Mouse (Mus musculus): ENCODE measurements around the gene Gpbar1. TPM values are rescaled to one million over a fixed set of nuclear protein-coding genes. Genes with fewer than 3 reads are reported as not detected.
A peak's percentile ranks its signal among the peaks of the same experiment; 100 is the strongest.

Gene Gpbar1
- polyA plus RNA-seq (2012; rRNA removed): not detected in 2 replicates

GRCm38 (mm10) chr1:74278538-74278937 lies at the start of gene Gpbar1:
Gene Gpbar1, plus strand, starts transcription at chr1:74278550.
- Histone ChIP-seq H3K27ac (ENCODE audit: insufficient read depth, low read length) (no peak within 1 kb of the TSS), H3K4me1 (ENCODE audit: control insufficient read depth, insufficient read depth, low read length) (peaks cover 1% of the 10 kb centered on the region), H3K4me3 (ENCODE audit: insufficient read depth, low read length) (no peak within 1 kb of the TSS)
- no peak for TF ChIP-seq CTCF (IDR thresholded peaks at IDR 0.05; ENCODE audit: extremely low read depth, insufficient read depth, low read length)
- TF ChIP-seq POLR2A (IDR thresholded peaks at IDR 0.05; ENCODE audit: extremely low read depth, insufficient read depth, low read length): no peak

DNA sequence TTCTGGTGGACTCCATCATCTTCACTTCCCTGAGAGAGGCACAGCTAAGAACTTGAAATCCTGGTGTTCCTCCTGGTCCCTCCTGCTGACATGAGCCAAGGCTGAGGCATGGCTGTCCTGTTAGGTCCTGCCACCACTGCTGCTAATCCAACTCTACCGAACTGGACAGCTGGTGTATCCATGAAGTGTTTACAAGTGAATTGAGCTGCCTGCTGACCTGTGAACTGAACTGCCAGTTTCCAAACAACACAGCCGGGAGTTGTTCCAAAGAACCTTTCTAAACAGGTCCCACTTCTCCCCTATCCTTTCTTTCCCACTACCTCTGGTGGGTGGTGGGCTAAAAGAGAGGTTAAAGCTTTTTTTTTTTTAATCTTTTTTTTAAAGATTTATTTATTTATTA lies 48.4 kb upstream of the Gpbar1 start:
- Histone ChIP-seq H3K4me1 (ENCODE audit: control insufficient read depth, insufficient read depth, low read length) (peaks cover 2% of the 10 kb centered on the region), H3K4me3 (ENCODE audit: insufficient read depth, low read length) (no peak overlapping the region), H3K27ac (ENCODE audit: insufficient read depth, low read length) (no peak overlapping the region)
- no peak for TF ChIP-seq POLR2A (IDR thresholded peaks at IDR 0.05; ENCODE audit: extremely low read depth, insufficient read depth, low read length)
- TF ChIP-seq CTCF (IDR thresholded peaks at IDR 0.05; ENCODE audit: extremely low read depth, insufficient read depth, low read length): no peak

DNA sequence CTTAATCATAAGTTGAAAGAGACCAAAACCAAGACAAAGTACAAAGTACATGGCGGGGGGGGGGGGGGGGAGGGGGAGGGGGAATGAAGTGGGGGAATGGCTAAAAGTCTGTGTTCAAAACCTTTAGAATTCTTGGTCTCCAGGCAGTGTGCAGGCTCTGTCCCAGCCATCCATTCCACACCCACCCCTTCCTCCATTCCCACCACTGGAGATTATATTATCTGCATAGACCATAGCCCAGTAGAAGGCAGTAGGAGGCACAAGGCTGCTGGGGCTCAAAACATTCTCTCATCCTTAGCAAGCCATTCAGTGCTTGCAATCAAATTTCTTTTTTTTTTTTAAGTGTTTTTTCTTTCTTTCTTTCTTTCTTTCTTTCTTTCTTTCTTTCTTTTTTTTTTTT lies 47.4 kb upstream of the Gpbar1 start:
- Histone ChIP-seq H3K4me3 (ENCODE audit: insufficient read depth, low read length) (no peak overlapping the region), H3K27ac (ENCODE audit: insufficient read depth, low read length) (no peak overlapping the region), H3K4me1 (ENCODE audit: control insufficient read depth, insufficient read depth, low read length) (peaks cover 2% of the 10 kb centered on the region)
- TF ChIP-seq CTCF (IDR thresholded peaks at IDR 0.05; ENCODE audit: extremely low read depth, insufficient read depth, low read length) (no peak), POLR2A (IDR thresholded peaks at IDR 0.05; ENCODE audit: extremely low read depth, insufficient read depth, low read length) (no peak)

DNA sequence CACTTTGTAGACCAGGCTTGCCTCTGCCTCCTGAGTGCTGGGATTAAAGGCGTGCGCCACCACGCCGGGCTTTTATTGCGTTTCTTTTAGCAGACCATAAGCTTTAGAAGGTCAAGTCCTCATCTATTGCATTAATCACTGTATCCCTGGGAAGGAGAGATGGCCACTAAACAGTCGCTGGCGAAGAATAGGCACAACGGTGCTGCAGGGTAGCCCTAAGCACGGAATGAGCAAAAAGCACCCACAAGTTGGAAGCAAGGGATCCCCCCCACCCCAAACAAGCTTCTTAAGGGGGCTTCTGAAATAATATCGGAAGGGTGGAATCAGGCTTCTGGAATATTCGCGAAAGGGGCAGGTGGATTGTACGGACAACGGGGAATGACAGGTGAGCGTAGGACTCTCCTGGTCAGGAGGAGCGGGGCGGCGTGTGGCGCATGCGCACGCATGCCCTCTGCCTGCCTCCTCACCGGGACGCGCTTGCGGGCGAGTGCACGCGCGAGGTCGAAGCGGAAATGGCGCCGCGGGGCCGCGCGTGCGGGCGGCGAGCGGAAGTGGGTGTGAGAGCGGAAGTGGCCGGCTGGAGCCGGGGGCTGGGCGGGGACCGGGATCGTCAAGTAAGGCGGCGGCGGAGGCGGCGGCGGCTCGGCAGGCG lies 42.3 kb upstream of the Gpbar1 start, which contains the start of gene Arpc2:
TSS of gene Arpc2 (plus strand) at position 147 of the 652 bp plus-strand sequence.
- Histone ChIP-seq H3K4me1 (ENCODE audit: control insufficient read depth, insufficient read depth, low read length) (peaks cover 3% of the 10 kb centered on the region), H3K27ac (ENCODE audit: insufficient read depth, low read length) (peak within 1 kb of the TSS; percentile 96)
- TF ChIP-seq CTCF (IDR thresholded peaks at IDR 0.05; ENCODE audit: extremely low read depth, insufficient read depth, low read length) (no peak), POLR2A (IDR thresholded peaks at IDR 0.05; ENCODE audit: extremely low read depth, insufficient read depth, low read length) (peak; percentile 99)

GRCm38 (mm10) chr1:74236590-74237317 lies 41.6 kb upstream of the Gpbar1 start:
- H3K4me3 ChIP-seq (ENCODE audit: insufficient read depth, low read length): peak overlapping the region; percentile 95
- peaks cover 5% of the 10 kb centered on the region for H3K4me1 ChIP-seq (ENCODE audit: control insufficient read depth, insufficient read depth, low read length)
- TF ChIP-seq CTCF (IDR thresholded peaks at IDR 0.05; ENCODE audit: extremely low read depth, insufficient read depth, low read length) (no peak), POLR2A (IDR thresholded peaks at IDR 0.05; ENCODE audit: extremely low read depth, insufficient read depth, low read length) (no peak)
- peak overlapping the region; percentile 96 for H3K27ac ChIP-seq (ENCODE audit: insufficient read depth, low read length)

More for the DNA sequence above, 42.3 kb upstream of the Gpbar1 start, which contains the start of gene Arpc2:
- peak within 1 kb of the TSS; percentile 95 for H3K4me3 ChIP-seq (ENCODE audit: insufficient read depth, low read length)

- H3K4me1 ChIP-seq (ENCODE audit: control insufficient read depth, insufficient read depth, low read length): peaks cover 5% of the 10 kb centered on the region
- no peak overlapping the region for H3K27ac ChIP-seq (ENCODE audit: insufficient read depth, low read length)
- H3K4me3 ChIP-seq (ENCODE audit: insufficient read depth, low read length): peak overlapping the region; percentile 95
- TF ChIP-seq CTCF (IDR thresholded peaks at IDR 0.05; ENCODE audit: extremely low read depth, insufficient read depth, low read length) (no peak), POLR2A (IDR thresholded peaks at IDR 0.05; ENCODE audit: extremely low read depth, insufficient read depth, low read length) (no peak)
Observed at GRCm38 (mm10) chr1:74237671-74238070, 40.7 kb upstream of the Gpbar1 start.

DNA sequence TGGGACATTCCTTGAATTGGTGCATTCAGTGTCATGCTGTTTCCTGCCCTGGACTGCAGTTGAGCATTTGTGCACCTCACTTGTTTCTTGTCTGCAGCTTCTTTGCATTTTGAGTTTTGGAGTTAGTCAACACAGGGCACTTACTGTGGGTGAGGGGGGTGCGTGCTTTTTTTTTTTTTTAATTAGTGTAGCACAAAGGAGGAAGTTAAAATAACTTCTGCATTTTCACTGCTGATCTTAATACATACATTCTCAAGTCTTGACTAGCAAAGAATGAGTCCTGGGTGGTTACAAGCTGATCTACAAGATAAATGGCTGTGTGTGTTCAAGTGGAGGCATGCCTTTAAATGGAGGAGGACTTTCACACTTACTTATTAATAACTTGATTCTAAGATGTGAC lies 40.2 kb upstream of the Gpbar1 start:
- TF ChIP-seq POLR2A (IDR thresholded peaks at IDR 0.05; ENCODE audit: extremely low read depth, insufficient read depth, low read length): no peak
- no peak for TF ChIP-seq CTCF (IDR thresholded peaks at IDR 0.05; ENCODE audit: extremely low read depth, insufficient read depth, low read length)
- Histone ChIP-seq H3K4me3 (ENCODE audit: insufficient read depth, low read length) (peak overlapping the region; percentile 95), H3K27ac (ENCODE audit: insufficient read depth, low read length) (no peak overlapping the region), H3K4me1 (ENCODE audit: control insufficient read depth, insufficient read depth, low read length) (peaks cover 5% of the 10 kb centered on the region)

GRCm38 (mm10) chr1:74239162-74239561 lies 39.2 kb upstream of the Gpbar1 start:
- Histone ChIP-seq H3K4me1 (ENCODE audit: control insufficient read depth, insufficient read depth, low read length) (peaks cover 7% of the 10 kb centered on the region), H3K27ac (ENCODE audit: insufficient read depth, low read length) (peak overlapping the region; percentile 42; the same call in 1 of the 2 replicates), H3K4me3 (ENCODE audit: insufficient read depth, low read length) (peak overlapping the region; percentile 11)
- TF ChIP-seq CTCF (IDR thresholded peaks at IDR 0.05; ENCODE audit: extremely low read depth, insufficient read depth, low read length) (no peak), POLR2A (IDR thresholded peaks at IDR 0.05; ENCODE audit: extremely low read depth, insufficient read depth, low read length) (no peak)

DNA sequence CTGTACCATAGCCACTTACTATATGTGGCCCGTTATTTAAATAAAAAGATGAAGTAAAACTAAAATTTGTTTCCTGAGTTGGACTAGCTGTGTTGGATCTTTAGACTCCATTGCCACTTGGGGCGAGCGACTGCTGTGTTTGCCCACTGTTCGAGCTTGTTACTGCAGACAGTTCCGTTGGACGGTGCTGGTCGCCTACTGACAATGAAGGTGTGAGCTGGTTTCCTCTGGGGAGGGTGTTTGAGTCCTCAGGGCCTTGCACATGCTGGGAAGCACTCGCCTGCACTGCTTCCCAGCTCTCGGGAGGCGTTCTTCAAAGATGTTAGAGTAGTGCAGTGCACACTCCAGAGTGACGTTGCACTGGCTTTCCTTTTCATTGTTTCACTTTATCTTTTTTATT lies 38.7 kb upstream of the Gpbar1 start:
- TF ChIP-seq POLR2A (IDR thresholded peaks at IDR 0.05; ENCODE audit: extremely low read depth, insufficient read depth, low read length) (0 out of 2 replicates have a peak, but pooled peaks have one; percentile 37), CTCF (IDR thresholded peaks at IDR 0.05; ENCODE audit: extremely low read depth, insufficient read depth, low read length) (no peak)
- Histone ChIP-seq H3K27ac (ENCODE audit: insufficient read depth, low read length) (no peak overlapping the region; the same call in 1 of the 2 replicates), H3K4me3 (ENCODE audit: insufficient read depth, low read length) (peak overlapping the region; percentile 11; the same call in 1 of the 2 replicates), H3K4me1 (ENCODE audit: control insufficient read depth, insufficient read depth, low read length) (peaks cover 7% of the 10 kb centered on the region)
